25 mouse cellular contexts compared by ENCODE assay signal in the genomic region with DNA sequence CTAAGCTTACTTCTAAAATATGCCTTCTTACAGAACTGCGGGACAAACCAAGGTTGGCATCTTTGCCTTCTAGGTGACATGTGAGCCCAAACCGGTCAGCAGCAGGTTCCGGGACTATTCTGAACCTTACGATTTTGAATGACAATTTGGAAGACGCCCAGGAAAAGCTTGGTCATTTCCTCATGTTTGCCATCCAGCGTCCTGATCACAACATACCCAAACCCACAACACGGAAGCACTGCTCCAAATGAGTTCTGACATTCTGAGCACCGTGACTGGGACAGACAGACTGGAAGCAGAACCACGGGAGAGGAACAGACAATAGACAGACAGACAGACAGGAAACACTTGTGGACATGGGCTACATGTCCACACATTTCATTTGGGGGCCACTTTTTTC. TPM values are rescaled to one million over a fixed set of nuclear protein-coding genes. Genes with fewer than 3 reads are reported as not detected.
A peak's percentile ranks its signal among the peaks of the same experiment; 100 is the strongest.
DNase-seq lines count a peak whose midpoint lies in the region; ATAC-seq and TF ChIP-seq lines count a peak whose summit lies in the region.
"Had no signal": no experiment of that assay in that cellular context is flagged by ENCODE, and none has a peak within 500 bp of the region (broad histone marks: within the 10 kb centered on the region; RNA-seq: fewer than 3 reads in every experiment).

No protein-coding gene starts in this region.

- H3K9me3 ChIP-seq in stomach, postnatal 0 days (ENCODE audit: control insufficient read depth, low read length) = no peaks in the 10 kb centered on the region
- H3K9me3 ChIP-seq: limb, embryonic 12.5 days; liver, embryonic 15.5 days; lung, embryonic 15.5 days; neural tube, embryonic 15.5 days; stomach, embryonic 15.5 days had no signal

- TF ChIP-seq EP300 in stomach, postnatal 0 days (optimal IDR thresholded peaks at IDR 0.05) = no peak

- peak; percentile 22 for DNase-seq in lung, postnatal 10 days
- no peak for DNase-seq in lung, adult 2 months
- peak; percentile 57 for DNase-seq in lung, postnatal 36 days
- DNase-seq in stomach, postnatal 0 days (ENCODE audit: low spot score) = no peak
- no peak for DNase-seq in adrenal gland, adult (ENCODE audit: inconsistent age in 2 of 2, low spot score in 1 of 2)
- DNase-seq in ovary, postnatal 36 days (ENCODE audit: low spot score) = no peak
- DNase-seq: adrenal gland, adult 8-10 months; B cell, adult 2 months; cerebellum, adult 9-11 months; gastrocnemius, postnatal 14 days; heart, adult 2 months; heart, postnatal 14 days; kidney, adult 2 months; midbrain, embryonic 14.5 days; right cerebral cortex, postnatal 25 days; thymus, postnatal 14 days had no signal

- no peaks in the 10 kb centered on the region for H3K36me3 ChIP-seq in stomach, postnatal 0 days (ENCODE audit: control insufficient read depth, insufficient read depth, low read length)
- H3K36me3 ChIP-seq: lung, embryonic 15.5 days; stomach, embryonic 15.5 days had no signal

- peak overlapping the region; percentile 93 for H3K27ac ChIP-seq in bone marrow macrophage, adult 2 months (ENCODE audit: insufficient read depth, low read depth, low read length)
- 0 out of 2 replicates have a peak overlapping the region, but pooled peaks have one; percentile 8 for H3K27ac ChIP-seq in stomach, postnatal 0 days (replicated peaks)
- H3K27ac ChIP-seq: heart, adult 2 months; kidney, postnatal 0 days; limb, embryonic 12.5 days; liver, embryonic 15.5 days; lung, embryonic 15.5 days; neural tube, embryonic 15.5 days; stomach, embryonic 15.5 days had no signal

- peaks cover 2% of the 10 kb centered on the region; the same call in 1 of the 2 replicates for H3K4me1 ChIP-seq in lung, adult 2 months (ENCODE audit: control insufficient read depth, insufficient read depth, low read length)
- H3K4me1 ChIP-seq in bone marrow macrophage, adult 2 months (ENCODE audit: control insufficient read depth, insufficient read depth, low read length) = peaks cover 24% of the 10 kb centered on the region
- no peaks in the 10 kb centered on the region for H3K4me1 ChIP-seq in stomach, postnatal 0 days (replicated peaks; ENCODE audit: control insufficient read depth, insufficient read depth)
- H3K4me1 ChIP-seq: limb, embryonic 12.5 days; liver, embryonic 15.5 days; lung, embryonic 15.5 days; stomach, embryonic 15.5 days had no signal

- ATAC-seq in stomach, postnatal 0 days (ENCODE audit: low FRiP score, low TSS enrichment) = no peak
- ATAC-seq: activated CD4-positive, CD25-positive, alpha-beta regulatory T cell, adult 4 months had no signal

- no peak for TF ChIP-seq CTCF in lung, adult 2 months (IDR thresholded peaks at IDR 0.05; ENCODE audit: insufficient read depth, low read length)
- TF ChIP-seq CTCF in bone marrow macrophage, adult 2 months (IDR thresholded peaks at IDR 0.05; ENCODE audit: low read depth, low read length) = no peak
- no peak for TF ChIP-seq CTCF in stomach, postnatal 0 days (IDR thresholded peaks at IDR 0.05; ENCODE audit: low read depth)

- 56% methylated on average over 9 of the region's 9 CpGs for WGBS in lung, adult 2 months
- 72% methylated on average over 9 of the region's 9 CpGs for WGBS in stomach, postnatal 0 days

- no peak overlapping the region for H3K9ac ChIP-seq in stomach, postnatal 0 days (ENCODE audit: low read length)
- H3K9ac ChIP-seq: limb, embryonic 12.5 days; liver, embryonic 15.5 days; lung, embryonic 15.5 days; neural tube, embryonic 15.5 days; stomach, embryonic 15.5 days had no signal

- H3K4me3 ChIP-seq in lung, adult 2 months (replicated peaks; ENCODE audit: extremely low read depth, low read depth, low read length) = no peak overlapping the region
- peak overlapping the region; percentile 45 for H3K4me3 ChIP-seq in bone marrow macrophage, adult 2 months (ENCODE audit: insufficient read depth, low read length)
- no peak overlapping the region for H3K4me3 ChIP-seq in stomach, postnatal 0 days (ENCODE audit: low read depth, low read length)
- H3K4me3 ChIP-seq: erythroblast, embryonic 14.5 days; heart, adult 2 months; limb, embryonic 12.5 days; liver, embryonic 15.5 days; lung, embryonic 15.5 days; neural tube, embryonic 15.5 days; stomach, embryonic 15.5 days had no signal

- no peak overlapping the region for H3K4me2 ChIP-seq in stomach, postnatal 0 days (replicated peaks; ENCODE audit: low read depth)
- H3K4me2 ChIP-seq: limb, embryonic 12.5 days; liver, embryonic 15.5 days; lung, embryonic 15.5 days; neural tube, embryonic 15.5 days; stomach, embryonic 15.5 days had no signal

- no peak for TF ChIP-seq POLR2A in lung, adult 2 months (IDR thresholded peaks at IDR 0.05; ENCODE audit: borderline replicate concordance, extremely low read depth, low read depth, low read length)
- TF ChIP-seq POLR2A in bone marrow macrophage, adult 2 months (IDR thresholded peaks at IDR 0.05; ENCODE audit: borderline replicate concordance, low read depth, low read length) = no peak

- H3K27me3 ChIP-seq in stomach, postnatal 0 days (ENCODE audit: control insufficient read depth, insufficient read depth, low read length) = no peaks in the 10 kb centered on the region
- H3K27me3 ChIP-seq: limb, embryonic 12.5 days; liver, embryonic 15.5 days; lung, embryonic 15.5 days; neural tube, embryonic 15.5 days; stomach, embryonic 15.5 days had no signal

RNA-seq across cellular contexts. Expression of a gene that starts 29.7 kb away (rescaled TPM):
- polyA plus RNA-seq in lung, adult 2 months (2012; rRNA removed) = 4.0 and 5.8 TPM in 2 replicates
- 55.6 and 95.1 TPM in 2 replicates for polyA plus RNA-seq in bone marrow macrophage, adult 2 months (2012; ENCODE audit: insufficient read depth, insufficient read length, missing spikeins)
- polyA plus RNA-seq in stomach, postnatal 0 days (2015; fragmentation: Nextera tagmentation; extraction: Ambion mirVana) = 158 and 220 TPM in 2 replicates

RNA-seq across cellular contexts. Expression of a gene that starts 53.7 kb away (rescaled TPM):
- polyA plus RNA-seq in lung, adult 2 months (2012; rRNA removed) = 6.3 and 9.4 TPM in 2 replicates
- 47.8 and 50.9 TPM in 2 replicates for polyA plus RNA-seq in bone marrow macrophage, adult 2 months (2012; ENCODE audit: insufficient read depth, insufficient read length, missing spikeins)
- 23.8 and 28.6 TPM in 2 replicates for polyA plus RNA-seq in stomach, postnatal 0 days (2015; fragmentation: Nextera tagmentation; extraction: Ambion mirVana)

Comparison
In these comparisons a context has a peak if more than half of its experiments do, and no peak if none do; other contexts are left out.
1. DNase-seq: peak in lung, postnatal 10 days (single experiment) and lung, postnatal 36 days (single experiment); none in lung, adult 2 months (single experiment), stomach, postnatal 0 days (single experiment), adrenal gland, adult (0 of 2) and ovary, postnatal 36 days (single experiment).